Mouse (Mus musculus) urinary bladder, adult 18-20 months (tissue): ENCODE measurements around the gene Vmn2r74.

Source experiments
- DNase-seq, 2 experiments: peaks; one replicate each; pipeline ENCODE4 v3.0.0; 2022; ENCODE audit warnings: low spot score in 2 of 2, mixed read lengths in 2 of 2

Gene Vmn2r74

DNA sequence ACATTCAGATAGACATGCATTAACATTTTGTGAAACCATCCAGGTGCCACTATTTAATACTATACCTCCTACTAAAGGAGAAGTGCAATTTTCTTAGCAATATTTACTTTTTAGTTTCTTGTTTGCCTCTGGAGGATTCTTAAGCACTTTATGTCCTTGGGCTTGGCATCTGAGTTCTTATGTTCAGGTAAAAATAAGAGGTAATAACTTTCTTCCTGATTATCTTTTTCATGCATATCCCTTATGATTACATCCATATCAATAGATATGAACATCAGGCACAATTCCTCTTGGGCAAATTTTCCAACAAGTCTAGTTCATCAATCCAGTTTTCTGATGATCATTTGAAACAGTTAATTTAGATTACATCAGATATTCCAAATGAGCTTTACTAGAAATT lies at the start of gene Vmn2r74:
Gene Vmn2r74 (minus strand): TSS at position 101 of the 400 bp plus-strand sequence.
- no peak for DNase-seq

DNA sequence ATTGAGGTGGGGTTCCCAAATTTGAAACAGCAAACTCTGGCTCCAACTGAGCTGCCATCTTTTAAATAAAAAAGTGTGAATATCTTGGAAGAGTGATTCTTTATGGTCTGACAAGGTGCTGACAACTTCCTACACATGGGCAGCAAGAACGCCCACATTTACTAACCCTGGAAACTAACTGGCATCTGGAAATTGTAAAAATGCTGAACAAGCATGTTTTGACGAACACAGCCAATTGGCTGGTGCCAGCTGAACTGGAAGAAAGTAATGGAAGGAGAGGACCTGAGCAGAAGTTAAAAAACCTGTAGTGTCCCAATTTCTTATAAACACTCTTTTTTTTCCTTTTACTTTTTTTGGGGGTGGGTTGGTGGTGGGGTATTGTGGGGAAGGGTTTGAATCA lies 46.1 kb upstream of the Vmn2r74 start:
- no peak for DNase-seq
